Mouse (Mus musculus) MEL-GATA-1-ER (cell line): ENCODE measurements around the gene Dynlt1f.
"Not testable (repeated sequence)": the region's sequence is repeated elsewhere in the genome, so short reads cannot be mapped to it uniquely, and the experiment has no call there.

Experiments
- DNase-seq: peaks from one replicate; pipeline ENCODE4 v3.0.0-alpha.2; 2012; ENCODE audit warnings: low read depth; ENCODE audit errors: extremely low read depth

The Dynlt1f gene

GRCm38 (mm10) chr17:6624926-6625558 is 30.7 kb downstream of the Dynlt1f start:
- not testable (repeated sequence) for DNase-seq

GRCm38 (mm10) chr17:6621976-6622375 is 33.7 kb downstream of the Dynlt1f start:
- DNase-seq = not testable (repeated sequence)

GRCm38 (mm10) chr17:6620730-6621451 is 34.8 kb downstream of the Dynlt1f start:
- DNase-seq = not testable (repeated sequence)

GRCm38 (mm10) chr17:6620035-6620434 is 35.7 kb downstream of the Dynlt1f start:
- DNase-seq = not testable (repeated sequence)

- DNase-seq = not testable (repeated sequence)
Measured at GRCm38 (mm10) chr17:6619271-6619670, 36.4 kb downstream of the Dynlt1f start.

GRCm38 (mm10) chr17:6617689-6618400 is 37.9 kb downstream of the Dynlt1f start:
- DNase-seq = not testable (repeated sequence)

- not testable (repeated sequence) for DNase-seq
Measured at GRCm38 (mm10) chr17:6616731-6617130, 39.0 kb downstream of the Dynlt1f start.

- DNase-seq = not testable (repeated sequence)
Measured at GRCm38 (mm10) chr17:6614316-6614715, 41.4 kb downstream of the Dynlt1f start.

GRCm38 (mm10) chr17:6613524-6613923 is 42.2 kb downstream of the Dynlt1f start:
- not testable (repeated sequence) for DNase-seq

GRCm38 (mm10) chr17:6605347-6605746 is 50.4 kb downstream of the Dynlt1f start:
- not testable (repeated sequence) for DNase-seq

GRCm38 (mm10) chr17:6602205-6602604 is 53.5 kb downstream of the Dynlt1f start:
- DNase-seq = not testable (repeated sequence)

GRCm38 (mm10) chr17:6601204-6601911 is 54.3 kb downstream of the Dynlt1f start, which contains the start of gene Dynlt1c:
Gene Dynlt1c, plus strand, starts transcription at chr17:6601671.
- DNase-seq = peak; percentile 76

- not testable (repeated sequence) for DNase-seq
Measured at GRCm38 (mm10) chr17:6600216-6600911, 55.3 kb downstream of the Dynlt1f start.

GRCm38 (mm10) chr17:6598356-6598755 is 57.3 kb downstream of the Dynlt1f start:
- not testable (repeated sequence) for DNase-seq
